20 mouse cellular contexts compared by ENCODE assay signal in the genomic region with DNA sequence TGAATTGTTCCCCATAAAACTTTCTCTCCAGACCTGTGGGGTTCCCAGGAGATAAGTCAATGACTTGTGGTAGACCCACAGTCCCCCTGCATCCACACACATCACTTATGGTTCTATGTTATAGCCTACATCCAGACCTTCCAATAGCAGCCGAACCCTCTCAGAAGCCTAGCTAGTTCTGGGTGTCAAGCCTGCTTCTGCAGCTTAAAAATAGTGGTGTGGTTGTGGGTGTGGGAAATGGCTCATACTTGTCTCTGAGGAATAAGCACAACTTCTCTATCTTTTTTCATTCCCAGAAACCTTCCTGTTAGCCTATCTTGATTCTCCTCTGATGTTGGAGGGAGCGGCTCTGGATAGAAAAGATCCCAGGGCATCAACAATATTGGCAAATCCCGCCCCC.
"Had no signal": no experiment of that assay in that cellular context is flagged by ENCODE, and none has a peak within 500 bp of the region (broad histone marks: within the 10 kb centered on the region; RNA-seq: fewer than 3 reads in every experiment).

No protein-coding gene starts in this region.

- DNase-seq: cerebellum, adult 8-10 months; cerebellum, adult 9-10 months; cerebellum, adult 9-11 months; cerebellum, postnatal 10 days; cerebellum, postnatal 14 days; cerebellum, postnatal 25 days; cerebellum, postnatal 36 days; embryo, embryonic 11 days; forebrain, postnatal 0 days; gastrocnemius, adult 2 months; gastrocnemius, postnatal 10 days; gastrocnemius, postnatal 14 days; gastrocnemius, postnatal 25 days; gastrocnemius, postnatal 36 days; heart, adult 18-20 months; heart, adult 2 months had no signal

- ATAC-seq: forebrain, embryonic 13.5 days; forebrain, embryonic 14.5 days; forebrain, embryonic 15.5 days; forebrain, embryonic 16.5 days; forebrain, postnatal 0 days had no signal
